Mouse (Mus musculus) E14TG2a.4 (cell line): Measurements from ENCODE around the gene Myh7.
A peak's percentile ranks its signal among the peaks of the same experiment; 100 is the strongest.

Source experiments
- CTCF ChIP-seq: conservative IDR thresholded peaks from 2 replicates; pipeline ENCODE4 v1.5.1; 2014; ENCODE audit warnings: low read length
- NANOG ChIP-seq: IDR thresholded peaks from 2 replicates; pipeline ENCODE4 v1.6.1; 2014; ENCODE audit warnings: borderline replicate concordance, low read length, mixed read lengths

DNA sequence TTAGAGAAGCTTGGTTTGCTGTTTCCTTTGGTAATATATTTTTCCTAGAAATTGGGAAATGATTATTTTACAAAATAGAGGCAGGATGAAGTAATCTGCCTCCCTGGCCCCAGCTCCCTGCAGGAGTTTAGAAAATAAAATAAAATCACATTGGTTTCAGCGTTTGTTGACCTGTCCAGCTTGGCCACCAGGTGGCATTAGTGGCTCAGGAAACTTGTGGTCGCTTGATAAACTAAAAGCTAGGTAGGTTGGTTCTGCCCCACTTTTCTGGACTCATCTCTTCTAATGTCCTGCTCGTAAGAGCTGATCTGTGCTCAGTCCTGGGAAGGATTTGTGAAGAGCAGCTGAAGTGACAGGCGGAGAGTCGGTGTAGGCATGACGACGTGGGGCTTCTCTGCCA is 29.8 kb upstream of the Myh7 start:
- TF ChIP-seq CTCF (peak; percentile 39), NANOG (no peak)
